Mouse (Mus musculus) embryonic facial prominence, embryonic 15.5 days (tissue): ENCODE results near the gene Selenow. TPM values are rescaled to one million over a fixed set of nuclear protein-coding genes. Genes with fewer than 3 reads are reported as not detected.

Experiments
- ATAC-seq: fragments of 200-750 bp; cut with Nextera tagmentation; 2 replicates; pipeline ENCODE4 v1.8.0; 2017; ENCODE audit warnings: low read depth, moderate TSS enrichment; ENCODE audit not compliant: insufficient number of reproducible peaks, low FRiP score, low TSS enrichment
- H3K27ac ChIP-seq: fragments of 300-500 bp; sonication (generic); replicated peaks from 2 replicates; pipeline ENCODE4 v1.5.1; 2015; ENCODE audit warnings: mild to moderate bottlenecking, inconsistent platforms
- H3K27me3 ChIP-seq: fragments of 300-500 bp; sonication (generic); 2 replicates; pipeline ENCODE4 v1.6.1; 2015; ENCODE audit warnings: inconsistent platforms
- H3K36me3 ChIP-seq: fragments of 300-500 bp; sonication (generic); 2 replicates; pipeline ENCODE4 v1.6.1; 2015; ENCODE audit warnings: mild to moderate bottlenecking, inconsistent platforms
- H3K4me1 ChIP-seq: fragments of 300-500 bp; sonication (generic); 2 replicates; pipeline ENCODE4 v1.6.1; 2015; ENCODE audit warnings: inconsistent platforms
- H3K4me2 ChIP-seq: fragments of 300-500 bp; sonication (generic); replicated peaks from 2 replicates; pipeline ENCODE4 v1.6.1; 2015; ENCODE audit warnings: mild to moderate bottlenecking, inconsistent platforms
- H3K4me3 ChIP-seq: fragments of 300-500 bp; sonication (generic); replicated peaks from 2 replicates; pipeline ENCODE4 v1.5.1; 2015; ENCODE audit warnings: mild to moderate bottlenecking, inconsistent platforms
- H3K9ac ChIP-seq: fragments of 300-500 bp; sonication (generic); 2 replicates; pipeline ENCODE4 v1.6.1; 2015; ENCODE audit warnings: inconsistent platforms
- H3K9me3 ChIP-seq: fragments of 300-500 bp; sonication (generic); replicated peaks from 2 replicates; pipeline ENCODE4 v1.6.1; 2016; ENCODE audit warnings: inconsistent platforms
- WGBS: fragments of 180-500 bp; shearing (Covaris S2); methylation state at CpG from one replicate; pipeline ENCODE4 v1.1.7; 2015; 5-methylcytosine and 5-hydroxymethylcytosine counted together
- polyA plus RNA-seq: library from polyadenylated mRNA; unstranded; fragments of >200 nt; fragmentation: Nextera tagmentation; extraction: Ambion mirVana; gene quantifications from 2 replicates; pipeline ENCODE4 v1.2.1, GENCODE M21; 2015

Gene Selenow
- polyA plus RNA-seq, 1 experiment from 2014 or later, result 931 TPM

DNA sequence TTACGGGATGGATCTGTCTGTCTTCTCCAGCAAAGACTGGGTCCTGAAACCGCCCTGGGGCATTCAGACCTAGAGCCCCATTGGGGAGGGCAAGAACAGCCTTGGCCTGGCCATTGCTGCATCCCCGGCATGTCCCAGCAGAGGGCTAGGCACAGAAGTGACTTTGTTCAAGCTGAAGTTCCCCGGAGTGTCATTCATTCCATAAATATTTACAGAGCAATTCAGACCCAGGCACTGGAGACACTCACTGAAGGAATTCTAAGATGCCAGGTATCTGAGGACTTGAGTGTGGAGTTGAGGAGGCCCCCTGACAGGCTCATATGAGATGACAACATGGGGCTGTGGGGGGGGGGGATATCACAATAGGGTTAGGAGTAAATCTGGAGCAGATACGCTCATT is 33.9 kb upstream of the Selenow start:
- Histone ChIP-seq H3K27me3 (no peaks in the 10 kb centered on the region), H3K4me3 (no peak overlapping the region), H3K9ac (no peak overlapping the region), H3K4me2 (no peak overlapping the region), H3K27ac (peak overlapping the region; percentile 71), H3K9me3 (no peaks in the 10 kb centered on the region), H3K36me3 (peaks cover 89% of the 10 kb centered on the region), H3K4me1 (peaks cover 27% of the 10 kb centered on the region)
- no peak for ATAC-seq
- 67% methylated on average over 5 of the region's 5 CpGs for WGBS

- peaks cover 21% of the 10 kb centered on the region for H3K4me1 ChIP-seq
- 29% methylated on average over 7 of the region's 7 CpGs for WGBS
- ATAC-seq, result no peak
- H3K9me3 ChIP-seq, result no peaks in the 10 kb centered on the region
- H3K4me3 ChIP-seq, result no peak overlapping the region
- no peaks in the 10 kb centered on the region for H3K27me3 ChIP-seq
- no peak overlapping the region for H3K4me2 ChIP-seq
- peaks cover 93% of the 10 kb centered on the region for H3K36me3 ChIP-seq
- peak overlapping the region; percentile 71 for H3K27ac ChIP-seq
- no peak overlapping the region for H3K9ac ChIP-seq
Measured at GRCm38 (mm10) chr7:15955509-15955908, 33.3 kb upstream of the Selenow start.

DNA sequence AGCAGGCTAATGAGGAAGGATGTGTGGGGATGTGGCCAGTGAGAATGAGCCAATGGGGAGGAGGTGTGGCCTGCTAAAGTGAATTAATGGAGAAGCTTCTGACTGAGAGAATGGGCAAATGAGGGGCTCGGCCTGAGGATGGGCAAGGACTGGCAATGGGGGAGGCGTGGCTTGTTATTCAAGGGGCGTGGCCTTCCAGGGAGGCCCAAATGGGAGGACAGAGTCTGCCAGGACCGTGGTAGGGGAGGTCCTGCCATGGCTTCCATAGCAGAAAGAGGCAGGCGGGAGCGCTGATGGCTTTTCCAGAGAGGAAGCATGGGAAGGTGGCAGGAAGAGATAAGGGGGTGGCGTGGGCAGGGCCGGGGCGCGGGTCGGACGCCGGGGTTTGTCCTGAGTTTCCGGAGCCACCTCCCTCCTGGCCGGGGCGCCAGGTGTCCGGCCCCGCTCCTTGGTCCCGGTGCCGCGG is 32.8 kb upstream of the Selenow start:
- H3K4me1 ChIP-seq, result peaks cover 21% of the 10 kb centered on the region
- 0 out of 2 replicates have a peak, but pooled peaks have one; percentile 27 for ATAC-seq
- no peak overlapping the region for H3K4me2 ChIP-seq
- H3K9me3 ChIP-seq, result no peaks in the 10 kb centered on the region
- H3K9ac ChIP-seq, result no peak overlapping the region
- H3K27ac ChIP-seq, result peak overlapping the region; percentile 71
- WGBS, result 30% methylated on average over 21 of the region's 21 CpGs
- H3K4me3 ChIP-seq, result no peak overlapping the region
- peaks cover 94% of the 10 kb centered on the region for H3K36me3 ChIP-seq
- no peaks in the 10 kb centered on the region for H3K27me3 ChIP-seq

DNA sequence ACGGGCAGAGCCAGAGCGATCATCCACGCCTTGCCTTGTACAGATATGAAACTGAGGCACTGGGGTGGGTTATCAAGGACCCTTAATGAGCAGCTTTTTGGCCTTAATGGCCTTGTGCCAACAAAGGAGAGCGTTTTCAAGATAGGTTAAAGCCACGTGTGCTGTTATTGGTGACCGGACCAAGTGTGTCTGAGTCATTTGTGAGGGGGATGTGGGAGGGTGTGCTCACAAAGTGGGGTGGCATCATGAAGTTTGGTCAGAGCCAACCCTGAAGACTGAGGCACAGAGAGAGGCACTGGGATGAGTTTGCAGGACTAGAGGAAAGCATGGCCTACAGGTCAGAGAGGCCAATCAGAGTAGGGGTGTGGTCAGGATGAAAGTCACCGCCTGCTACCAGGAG is 32.2 kb upstream of the Selenow start:
- H3K36me3 ChIP-seq, result peaks cover 94% of the 10 kb centered on the region
- no peak overlapping the region for H3K4me2 ChIP-seq

GRCm38 (mm10) chr7:15953307-15954074 is 31.3 kb upstream of the Selenow start:
- Histone ChIP-seq H3K27ac (peak overlapping the region; percentile 71), H3K36me3 (peaks cover 87% of the 10 kb centered on the region), H3K9me3 (no peaks in the 10 kb centered on the region), H3K4me2 (no peak overlapping the region), H3K9ac (no peak overlapping the region), H3K4me1 (peaks cover 33% of the 10 kb centered on the region), H3K27me3 (no peaks in the 10 kb centered on the region), H3K4me3 (no peak overlapping the region)
- WGBS, result 74% methylated on average over 13 of the region's 13 CpGs
- no peak for ATAC-seq

More for the DNA sequence above, 32.2 kb upstream of the Selenow start:
- Histone ChIP-seq H3K9ac (no peak overlapping the region), H3K27ac (peak overlapping the region; percentile 71), H3K4me3 (no peak overlapping the region), H3K27me3 (no peaks in the 10 kb centered on the region), H3K4me1 (peaks cover 24% of the 10 kb centered on the region), H3K9me3 (no peaks in the 10 kb centered on the region)
- ATAC-seq, result no peak
- 61% methylated on average over 7 of the region's 7 CpGs for WGBS

- no peaks in the 10 kb centered on the region for H3K27me3 ChIP-seq
- no peak for ATAC-seq
- peaks cover 78% of the 10 kb centered on the region for H3K36me3 ChIP-seq
- peaks cover 41% of the 10 kb centered on the region for H3K4me1 ChIP-seq
- no peak overlapping the region for H3K4me2 ChIP-seq
- no peaks in the 10 kb centered on the region for H3K9me3 ChIP-seq
- H3K9ac ChIP-seq, result no peak overlapping the region
- no peak overlapping the region for H3K4me3 ChIP-seq
- 73% methylated on average over 3 of the region's 3 CpGs for WGBS
- H3K27ac ChIP-seq, result no peak overlapping the region
Measured at GRCm38 (mm10) chr7:15952416-15952815, 30.2 kb upstream of the Selenow start.

DNA sequence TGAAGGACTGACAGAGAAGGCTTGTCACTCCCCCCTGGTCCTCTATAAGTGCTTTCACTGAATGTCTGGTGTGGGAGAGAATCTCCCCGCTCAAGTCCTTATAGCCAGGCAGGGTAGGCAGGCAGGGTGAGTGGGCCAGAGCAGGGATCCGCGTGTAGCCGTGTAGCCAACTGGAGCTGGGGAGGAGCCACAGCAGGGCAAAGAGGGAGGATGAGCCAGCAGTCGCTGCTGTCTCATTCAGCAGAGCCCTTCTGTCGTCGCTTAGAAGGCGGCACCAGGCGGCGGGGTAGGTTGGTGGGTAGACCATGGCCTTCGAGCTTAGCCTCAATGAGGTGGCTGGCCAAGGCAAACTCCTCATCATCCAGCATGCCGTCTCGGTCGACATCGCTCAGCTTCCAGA is 27.8 kb upstream of the Selenow start:
- Histone ChIP-seq H3K4me2 (no peak overlapping the region), H3K27me3 (no peaks in the 10 kb centered on the region), H3K9ac (no peak overlapping the region), H3K27ac (no peak overlapping the region), H3K9me3 (no peaks in the 10 kb centered on the region), H3K4me1 (peaks cover 29% of the 10 kb centered on the region), H3K36me3 (peaks cover 57% of the 10 kb centered on the region), H3K4me3 (no peak overlapping the region)
- 84% methylated on average over 15 of the region's 15 CpGs for WGBS
- no peak for ATAC-seq

DNA sequence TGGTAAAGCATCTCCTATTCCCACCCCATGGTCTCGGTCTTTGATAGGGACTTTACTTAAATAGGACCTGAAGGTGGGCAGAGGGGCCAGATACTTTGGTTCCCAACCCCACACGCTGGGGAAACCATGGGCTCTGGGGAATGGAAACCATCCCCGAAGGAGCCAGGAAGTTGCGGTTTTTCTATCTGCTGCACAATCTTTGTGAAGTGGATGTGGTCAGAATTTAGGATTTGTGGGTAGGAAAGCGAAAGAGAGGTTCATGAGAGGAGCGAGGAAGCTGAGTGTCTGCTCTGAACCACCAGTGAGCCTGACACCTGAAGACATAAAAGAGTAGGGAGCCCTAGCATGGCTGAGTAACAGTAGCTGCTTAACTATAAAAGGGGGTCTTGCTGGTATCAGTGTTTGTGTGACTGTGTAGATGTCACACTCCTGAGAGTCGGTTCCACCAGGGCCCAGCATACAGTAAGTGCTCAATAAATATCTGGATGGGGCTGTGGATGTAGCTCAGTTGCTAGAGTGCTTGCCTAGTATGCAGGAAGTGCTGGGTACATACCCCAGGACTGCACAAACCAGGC is 27.1 kb upstream of the Selenow start:
- ATAC-seq, result no peak
- no peaks in the 10 kb centered on the region for H3K9me3 ChIP-seq
- peaks cover 29% of the 10 kb centered on the region for H3K4me1 ChIP-seq
- no peak overlapping the region for H3K9ac ChIP-seq
- no peaks in the 10 kb centered on the region for H3K27me3 ChIP-seq
- H3K4me3 ChIP-seq, result 0 out of 2 replicates have a peak overlapping the region, but pooled peaks have one; percentile 26
- 71% methylated on average over 7 of the region's 7 CpGs for WGBS
- no peak overlapping the region for H3K4me2 ChIP-seq
- peak overlapping the region; percentile 83 for H3K27ac ChIP-seq
- H3K36me3 ChIP-seq, result peaks cover 52% of the 10 kb centered on the region

DNA sequence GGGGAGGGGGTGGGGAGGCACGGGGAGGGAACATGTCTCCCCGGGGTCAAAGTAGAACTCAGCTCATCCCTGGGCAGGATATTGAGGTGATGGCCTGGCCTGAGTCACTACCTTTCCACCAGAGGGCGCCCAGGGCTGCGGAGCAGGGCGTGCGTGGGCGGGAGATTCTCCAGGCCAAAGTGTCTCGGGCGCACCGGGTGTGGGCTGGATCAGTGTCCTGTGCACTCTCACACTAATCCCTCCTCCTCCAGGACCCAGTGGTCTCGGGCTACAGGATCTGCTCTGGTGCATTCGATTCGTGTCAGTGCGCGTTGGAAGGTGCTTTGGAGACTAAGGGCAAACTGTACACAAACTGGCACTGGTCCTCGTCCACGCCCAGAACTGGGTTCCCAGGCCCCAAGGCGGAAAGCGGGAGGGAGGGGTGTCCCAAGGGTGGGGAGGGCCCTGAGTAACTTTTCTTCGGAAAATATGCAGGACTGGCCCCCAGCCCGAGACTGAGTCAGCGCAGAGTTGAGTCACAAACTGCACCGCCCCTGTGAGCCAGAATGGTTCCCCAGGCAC is 26.3 kb upstream of the Selenow start:
- Histone ChIP-seq H3K9ac (no peak overlapping the region), H3K4me3 (peak overlapping the region; percentile 26), H3K36me3 (peaks cover 52% of the 10 kb centered on the region), H3K4me2 (peak overlapping the region; percentile 52), H3K27me3 (no peaks in the 10 kb centered on the region), H3K4me1 (peaks cover 37% of the 10 kb centered on the region), H3K27ac (peak overlapping the region; percentile 83), H3K9me3 (no peaks in the 10 kb centered on the region)
- peak; percentile 71 for ATAC-seq
- 3% methylated on average over 23 of the region's 23 CpGs for WGBS

DNA sequence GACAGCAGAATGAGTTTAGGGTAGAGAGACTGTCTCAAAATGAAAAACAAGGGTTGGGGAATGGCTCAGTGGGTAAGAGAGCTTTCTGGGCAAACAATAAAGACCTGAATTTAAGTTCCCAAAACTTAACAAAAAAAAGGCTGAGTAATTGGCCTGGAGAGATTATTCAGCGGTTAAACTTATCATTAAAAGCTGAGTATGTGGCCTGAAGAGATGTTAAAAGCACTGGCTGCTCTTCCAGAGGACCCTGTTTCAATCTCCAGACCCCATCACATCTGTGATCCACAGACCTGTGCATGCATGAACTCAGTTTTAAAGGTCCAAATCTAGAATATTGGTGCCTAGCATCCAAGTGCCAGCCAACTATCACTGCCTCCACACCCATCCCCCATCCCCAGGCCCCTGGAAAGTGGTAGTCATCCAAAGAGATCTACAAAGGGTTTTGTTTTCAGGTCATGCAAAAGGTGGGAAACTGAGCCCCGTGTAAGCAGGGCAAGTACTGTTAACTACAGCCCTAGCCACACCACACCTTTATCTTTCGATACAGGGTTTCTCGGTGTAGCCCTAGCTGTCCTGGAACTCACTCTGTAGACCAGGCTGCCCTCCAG is 25.6 kb upstream of the Selenow start:
- H3K27me3 ChIP-seq, result no peaks in the 10 kb centered on the region
- WGBS, result 40% methylated on average over 4 of the region's 4 CpGs
- H3K9me3 ChIP-seq, result no peaks in the 10 kb centered on the region
- peaks cover 44% of the 10 kb centered on the region for H3K4me1 ChIP-seq
- peak overlapping the region; percentile 52 for H3K4me2 ChIP-seq
- no peak for ATAC-seq
- H3K9ac ChIP-seq, result no peak overlapping the region
- peaks cover 52% of the 10 kb centered on the region for H3K36me3 ChIP-seq
- H3K27ac ChIP-seq, result peak overlapping the region; percentile 83
- H3K4me3 ChIP-seq, result peak overlapping the region; percentile 26; the same call in 1 of the 2 replicates
